Comparison of ENCODE assay signal across 20 mouse cellular contexts in the genomic region with DNA sequence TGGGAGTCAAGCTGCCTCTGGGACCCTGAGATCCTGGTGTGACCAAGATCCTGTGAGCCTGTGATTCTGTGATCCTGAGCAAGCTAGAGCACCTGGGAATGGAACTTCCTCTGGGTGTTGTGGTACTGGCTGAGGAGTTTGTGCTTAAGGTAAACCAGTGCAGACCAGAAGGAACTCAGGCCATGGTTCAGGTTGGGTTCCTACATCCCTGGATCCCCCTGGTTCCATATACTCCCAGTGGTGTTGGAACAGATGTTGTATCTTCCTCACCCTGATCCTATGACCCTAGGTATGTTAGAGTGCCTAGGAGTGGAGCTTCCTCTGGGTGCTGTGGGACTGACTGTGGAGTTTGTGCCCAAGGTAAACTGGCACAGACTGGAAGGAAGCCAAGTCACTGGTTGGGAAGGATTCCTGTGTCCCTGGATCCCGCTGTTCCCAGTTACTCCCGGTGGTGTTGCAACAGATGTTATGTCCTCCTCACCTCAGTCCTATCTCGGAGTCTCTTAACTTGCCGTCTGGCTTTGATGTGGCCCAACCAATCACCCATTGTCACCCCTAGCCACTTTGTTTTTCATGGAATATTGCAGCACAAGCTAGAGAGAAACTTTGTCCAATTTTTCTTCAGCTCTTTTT. TPM values are rescaled to one million over a fixed set of nuclear protein-coding genes. Genes with fewer than 3 reads are reported as not detected.
"Had no signal": no experiment of that assay in that cellular context is flagged by ENCODE, and none has a peak within 500 bp of the region (broad histone marks: within the 10 kb centered on the region; RNA-seq: fewer than 3 reads in every experiment).

No protein-coding gene starts in this region.

- DNase-seq: kidney, adult 2 months; kidney, postnatal 14 days; left cerebral cortex, postnatal 4 days; liver, embryonic 13.5 days; midbrain, embryonic 14.5 days; right cerebral cortex, adult 18-20 months; right cerebral cortex, postnatal 25 days; thymus, postnatal 4 days had no signal

- H3K27ac ChIP-seq: kidney, embryonic 15.5 days; limb, embryonic 13.5 days; liver, embryonic 13.5 days; neural tube, embryonic 15.5 days had no signal

- H3K4me1 ChIP-seq: kidney, embryonic 15.5 days; limb, embryonic 13.5 days; liver, embryonic 13.5 days; neural tube, embryonic 15.5 days had no signal

- ATAC-seq: intestine, embryonic 16.5 days had no signal

- H3K9ac ChIP-seq: kidney, embryonic 15.5 days; limb, embryonic 13.5 days; liver, embryonic 13.5 days; neural tube, embryonic 15.5 days had no signal

- H3K4me2 ChIP-seq: kidney, embryonic 15.5 days; limb, embryonic 13.5 days; liver, embryonic 13.5 days; neural tube, embryonic 15.5 days had no signal

- H3K4me3 ChIP-seq: kidney, embryonic 15.5 days; limb, embryonic 13.5 days; liver, embryonic 13.5 days; myocyte; neural tube, embryonic 15.5 days had no signal

- H3K27me3 ChIP-seq: kidney, embryonic 15.5 days; limb, embryonic 13.5 days had no signal

- H3K9me3 ChIP-seq: neural tube, embryonic 15.5 days had no signal

- H3K36me3 ChIP-seq: kidney, embryonic 15.5 days; limb, embryonic 13.5 days; liver, embryonic 13.5 days; neural tube, embryonic 15.5 days had no signal

RNA-seq across cellular contexts. Expression of gene Spag8, which starts 33.1 kb away (rescaled TPM):
- total RNA-seq: megakaryocyte-erythroid progenitor cell, adult 5-6 weeks had no signal

RNA-seq across cellular contexts. Expression of gene Msmp, which starts 36.0 kb away (rescaled TPM):
- total RNA-seq: layer of hippocampus, adult 8-10 months; layer of hippocampus, postnatal 14 days; left cerebral cortex, adult 18-20 months; left cerebral cortex, postnatal 10 days; left cerebral cortex, postnatal 4 days; megakaryocyte-erythroid progenitor cell, adult 5-6 weeks had no signal
- polyA plus RNA-seq: large intestine, adult 2 months; liver, embryonic 13.5 days; myocyte; small intestine, adult 2 months had no signal
